Mouse (Mus musculus): ENCODE results near the gene Dnah5. TPM values are rescaled to one million over a fixed set of nuclear protein-coding genes. Genes with fewer than 3 reads are reported as not detected.

The Dnah5 gene
- polyA plus RNA-seq, 1 experiment: 0.19 TPM

DNA sequence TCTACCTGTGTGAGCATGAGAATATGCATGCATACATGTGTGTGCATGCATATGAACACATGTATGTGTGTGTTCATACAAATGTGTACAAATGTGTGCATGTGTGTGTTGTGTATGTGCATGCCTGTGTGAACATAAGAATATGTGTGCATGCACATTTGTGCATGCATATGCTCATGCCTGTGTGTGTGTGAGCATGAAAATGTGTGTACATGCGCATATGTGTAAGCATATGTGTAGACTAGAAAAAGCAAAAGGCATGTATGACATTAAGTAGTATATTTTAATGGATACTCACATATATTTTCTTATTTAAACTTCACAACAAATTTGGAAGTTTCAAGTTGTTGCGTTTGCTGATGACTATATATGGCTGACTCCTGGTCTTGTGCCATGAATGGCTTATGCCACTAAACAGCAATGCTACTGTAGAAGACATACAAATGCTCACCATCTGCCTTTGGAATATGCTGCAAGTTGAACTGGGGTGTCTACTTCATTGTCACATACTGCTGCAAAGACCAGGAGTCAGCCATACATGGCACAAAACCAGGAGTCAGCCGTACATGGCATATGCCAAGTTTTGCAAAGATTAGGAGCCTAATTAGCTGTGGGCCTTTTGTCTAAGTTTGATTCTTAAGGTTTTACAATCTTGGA is 263.2 kb downstream of the Dnah5 start:
- no peak overlapping the region for H3K27ac ChIP-seq (ENCODE audit: control insufficient read depth, insufficient read depth, low read depth, low read length)
- no peaks in the 10 kb centered on the region for H3K27me3 ChIP-seq (ENCODE audit: control insufficient read depth, insufficient read depth, low read length)
- TF ChIP-seq POLR2A (IDR thresholded peaks at IDR 0.05; ENCODE audit: control insufficient read depth, low read depth, low read length): no peak
- no peak for TF ChIP-seq CTCF (IDR thresholded peaks at IDR 0.05; ENCODE audit: control insufficient read depth, insufficient read depth, insufficient replicate concordance, low read depth, low read length)

DNA sequence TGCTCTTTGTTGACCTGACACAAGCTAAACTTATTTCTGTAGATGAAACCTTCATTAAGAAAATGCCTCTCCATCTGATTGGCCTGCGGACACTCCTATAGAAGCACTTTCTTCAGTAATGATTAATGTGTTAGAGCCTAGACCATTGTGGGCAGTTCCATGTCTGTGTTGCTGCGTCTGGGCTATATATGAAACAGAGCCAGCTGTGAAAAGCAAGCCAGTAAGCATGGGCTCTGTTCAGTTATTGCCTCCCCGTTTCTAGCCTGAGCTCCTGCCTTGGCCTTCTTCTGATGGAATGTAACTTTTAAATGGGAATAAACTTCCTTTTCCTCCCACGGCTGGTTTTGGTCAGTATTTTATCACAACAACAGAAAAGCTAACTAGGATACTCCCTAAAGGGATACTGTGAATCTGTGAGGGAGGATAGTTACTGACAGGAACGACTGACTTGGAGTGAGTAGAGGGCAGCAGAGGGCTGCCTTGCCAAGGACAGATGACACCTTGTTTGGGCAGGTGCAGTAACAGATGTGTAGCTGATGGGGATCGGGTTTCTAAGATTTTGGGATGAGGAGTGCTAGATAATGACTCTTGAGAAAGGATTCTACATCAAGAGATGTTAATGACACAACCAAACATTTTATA is 270.3 kb downstream of the Dnah5 start:
- H3K4me3 ChIP-seq (ENCODE audit: control insufficient read depth, low read depth, low read length): no peak overlapping the region
- H3K36me3 ChIP-seq (ENCODE audit: control insufficient read depth, insufficient read depth, low read length): no peaks in the 10 kb centered on the region
- H3K27me3 ChIP-seq (ENCODE audit: control insufficient read depth, insufficient read depth, low read length): no peaks in the 10 kb centered on the region
- H3K4me1 ChIP-seq (ENCODE audit: control insufficient read depth, insufficient read depth, low read length): no peaks in the 10 kb centered on the region
- H3K27ac ChIP-seq (ENCODE audit: control insufficient read depth, insufficient read depth, low read depth, low read length): no peak overlapping the region
- TF ChIP-seq POLR2A (IDR thresholded peaks at IDR 0.05; ENCODE audit: control insufficient read depth, low read depth, low read length) (no peak), CTCF (IDR thresholded peaks at IDR 0.05; ENCODE audit: control insufficient read depth, insufficient read depth, insufficient replicate concordance, low read depth, low read length) (no peak)

More for the DNA sequence above, 263.2 kb downstream of the Dnah5 start:
- H3K4me1 ChIP-seq (ENCODE audit: control insufficient read depth, insufficient read depth, low read length): no peaks in the 10 kb centered on the region
- H3K4me3 ChIP-seq (ENCODE audit: control insufficient read depth, low read depth, low read length): no peak overlapping the region
- no peaks in the 10 kb centered on the region for H3K36me3 ChIP-seq (ENCODE audit: control insufficient read depth, insufficient read depth, low read length)

DNA sequence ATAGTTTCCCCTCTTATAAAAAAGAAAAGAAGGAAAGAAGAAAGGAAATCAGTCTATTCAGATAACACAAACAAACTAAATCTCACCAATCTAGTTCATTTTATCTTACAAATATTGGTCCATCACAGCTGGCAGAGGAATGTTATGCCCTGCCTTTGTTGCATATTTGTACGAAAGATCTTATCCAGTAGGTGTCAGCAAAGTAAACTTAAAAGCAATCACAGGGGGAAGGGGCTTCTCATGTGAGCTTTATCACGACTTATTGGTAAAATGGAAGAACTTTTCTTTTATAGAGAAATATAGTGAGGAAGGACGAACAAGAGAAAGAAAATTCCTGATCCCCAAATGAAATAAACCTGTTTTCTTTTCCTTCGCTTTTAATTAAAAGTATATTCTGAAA is 299.3 kb downstream of the Dnah5 start:
- Histone ChIP-seq H3K27ac (ENCODE audit: control insufficient read depth, insufficient read depth, low read depth, low read length) (no peak overlapping the region), H3K36me3 (ENCODE audit: control insufficient read depth, insufficient read depth, low read length) (no peaks in the 10 kb centered on the region), H3K4me3 (ENCODE audit: control insufficient read depth, low read depth, low read length) (no peak overlapping the region), H3K4me1 (ENCODE audit: control insufficient read depth, insufficient read depth, low read length) (no peaks in the 10 kb centered on the region), H3K27me3 (ENCODE audit: control insufficient read depth, insufficient read depth, low read length) (no peaks in the 10 kb centered on the region)
- TF ChIP-seq CTCF (IDR thresholded peaks at IDR 0.05; ENCODE audit: control insufficient read depth, insufficient read depth, insufficient replicate concordance, low read depth, low read length): no peak
- no peak for TF ChIP-seq POLR2A (IDR thresholded peaks at IDR 0.05; ENCODE audit: control insufficient read depth, low read depth, low read length)

DNA sequence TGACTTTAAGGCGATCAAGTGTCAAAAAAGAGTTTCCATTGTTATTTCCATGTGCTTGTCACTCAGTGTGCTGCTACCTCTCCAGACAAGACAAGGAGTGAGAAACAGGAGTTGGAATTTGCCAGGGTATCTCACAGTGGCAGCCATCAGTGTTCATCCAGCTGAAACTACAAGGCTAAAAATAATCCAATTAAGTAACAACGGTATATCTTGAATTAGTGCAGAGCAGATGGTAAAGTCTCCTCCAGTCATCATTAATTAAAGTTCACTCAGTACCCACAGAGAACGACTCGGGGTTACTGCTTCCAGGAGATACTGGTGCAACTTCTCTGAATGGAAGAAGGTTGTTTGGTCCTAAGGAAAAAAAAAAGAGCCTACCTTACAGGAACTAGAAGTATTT is 311.6 kb downstream of the Dnah5 start:
- Histone ChIP-seq H3K4me3 (ENCODE audit: control insufficient read depth, low read depth, low read length) (no peak overlapping the region), H3K27ac (ENCODE audit: control insufficient read depth, insufficient read depth, low read depth, low read length) (no peak overlapping the region), H3K4me1 (ENCODE audit: control insufficient read depth, insufficient read depth, low read length) (no peaks in the 10 kb centered on the region), H3K27me3 (ENCODE audit: control insufficient read depth, insufficient read depth, low read length) (no peaks in the 10 kb centered on the region), H3K36me3 (ENCODE audit: control insufficient read depth, insufficient read depth, low read length) (no peaks in the 10 kb centered on the region)
- TF ChIP-seq CTCF (IDR thresholded peaks at IDR 0.05; ENCODE audit: control insufficient read depth, insufficient read depth, insufficient replicate concordance, low read depth, low read length) (no peak), POLR2A (IDR thresholded peaks at IDR 0.05; ENCODE audit: control insufficient read depth, low read depth, low read length) (no peak)

Other genes starting within 250 kb of the Dnah5 start
- 18.8 and 24.3 TPM in 2 replicates for gene Trio, start 177.9 kb upstream of the Dnah5 start, polyA plus RNA-seq (2012; rRNA removed)

Data from testis, adult 2 months (tissue).